Mouse (Mus musculus) hindbrain, embryonic 14.5 days (tissue): ENCODE data around the gene Hist1h2ap. TPM values are rescaled to one million over a fixed set of nuclear protein-coding genes. Genes with fewer than 3 reads are reported as not detected.
"Not testable (repeated sequence)": the region's sequence is repeated elsewhere in the genome, so short reads cannot be mapped to it uniquely, and the experiment has no call there.

ENCODE experiments used
- ATAC-seq: fragments of 200-750 bp; cut with Nextera tagmentation; 2 replicates; pipeline ENCODE4 v1.8.0; 2017; ENCODE audit warnings: moderate number of reproducible peaks, mild to moderate bottlenecking, moderate TSS enrichment, moderate library complexity; ENCODE audit not compliant: low FRiP score
- DNase-seq: peaks from one replicate; pipeline ENCODE4 v3.0.0-alpha.2; 2015; ENCODE audit warnings: low spot score
- H3K27ac ChIP-seq: fragments of 300-500 bp; sonication (generic); 2 replicates; pipeline ENCODE4 v1.5.1; 2014; ENCODE audit warnings: mild to moderate bottlenecking, moderate library complexity
- H3K27me3 ChIP-seq: fragments of 300-500 bp; sonication (generic); 2 replicates; pipeline ENCODE4 v1.6.1; 2014; ENCODE audit warnings: mild to moderate bottlenecking, low read length, mixed read lengths; ENCODE audit not compliant: control insufficient read depth, insufficient read depth
- H3K36me3 ChIP-seq: fragments of 300-500 bp; sonication (generic); replicated peaks from 2 replicates; pipeline ENCODE4 v1.6.1; 2014; ENCODE audit not compliant: control insufficient read depth, insufficient read depth
- H3K4me1 ChIP-seq: fragments of 300-500 bp; sonication (generic); replicated peaks from 2 replicates; pipeline ENCODE4 v1.6.1; 2014; ENCODE audit warnings: antibody characterized with exemption, low read length, mixed read lengths; ENCODE audit not compliant: control insufficient read depth, insufficient read depth
- H3K4me2 ChIP-seq: fragments of 300-500 bp; sonication (generic); replicated peaks from 2 replicates; pipeline ENCODE4 v1.6.1; 2014; ENCODE audit warnings: mild to moderate bottlenecking, moderate library complexity
- H3K4me3 ChIP-seq: fragments of 300-500 bp; sonication (generic); replicated peaks from 2 replicates; pipeline ENCODE4 v1.5.1; 2014; ENCODE audit warnings: mild to moderate bottlenecking, low read length
- H3K9ac ChIP-seq: fragments of 300-500 bp; sonication (generic); 2 replicates; pipeline ENCODE4 v1.6.1; 2014
- H3K9me3 ChIP-seq: fragments of 300-500 bp; sonication (generic); 2 replicates; pipeline ENCODE4 v1.6.1; 2016; ENCODE audit warnings: low read length; ENCODE audit not compliant: control insufficient read depth
- WGBS: fragments of 180-500 bp; shearing (Covaris S2); extraction: QIAGEN DNeasy Blood & Tissue Kit; methylation state at CpG from one replicate; pipeline ENCODE4 v1.1.7; 2014; 5-methylcytosine and 5-hydroxymethylcytosine counted together
- polyA plus RNA-seq: library from polyadenylated mRNA; unstranded; fragments of >200 nt; fragmentation: Nextera tagmentation; extraction: Ambion mirVana; gene quantifications from 2 replicates; pipeline ENCODE4 v1.2.1, GENCODE M21; 2014

The Hist1h2ap gene
- polyA plus RNA-seq, 1 experiment from 2014 or later: 574 TPM

DNA sequence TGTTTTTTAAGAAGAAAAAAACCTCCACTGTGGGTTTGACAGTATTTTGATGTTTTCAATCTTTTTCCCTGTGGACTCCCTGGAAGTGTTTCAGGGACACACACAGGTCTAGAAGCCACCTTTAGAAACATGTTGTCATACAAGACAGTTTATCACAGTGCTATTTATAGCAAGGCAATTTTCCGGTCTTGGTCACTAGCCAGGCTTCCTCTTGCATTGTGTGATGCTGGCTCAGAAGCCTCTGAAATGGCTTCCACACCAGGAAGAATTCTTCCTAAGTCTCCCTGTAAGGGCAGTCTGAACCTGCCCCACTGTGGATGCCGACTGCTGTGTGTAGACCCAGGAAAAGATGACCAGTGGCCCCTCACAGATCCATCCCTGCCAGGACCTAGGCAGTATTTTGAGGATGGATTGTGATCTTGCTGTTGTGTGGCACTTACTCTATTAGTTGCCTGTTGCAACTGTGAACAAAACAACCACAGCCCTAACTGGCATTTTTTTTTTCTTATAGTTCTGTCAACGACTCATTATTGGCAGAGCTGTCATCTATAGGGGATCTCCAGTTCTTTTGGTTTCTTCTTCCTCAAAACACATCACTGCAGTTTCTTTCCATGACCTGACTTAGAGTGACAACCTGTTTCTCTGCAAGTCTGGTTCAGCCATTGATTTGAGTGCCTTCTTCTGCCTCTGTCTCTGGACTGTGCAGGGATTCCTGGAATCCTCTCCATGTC lies 19.1 kb upstream of the Hist1h2ap start:
- Histone ChIP-seq H3K9ac (no peak overlapping the region), H3K27me3 (no peaks in the 10 kb centered on the region), H3K4me1 (no peaks in the 10 kb centered on the region), H3K4me3 (no peak overlapping the region), H3K36me3 (no peaks in the 10 kb centered on the region), H3K27ac (no peak overlapping the region), H3K4me2 (no peak overlapping the region), H3K9me3 (no peaks in the 10 kb centered on the region)
- 72% methylated on average over 3 of the region's 3 CpGs for WGBS
- no peak for DNase-seq
- no peak for ATAC-seq

DNA sequence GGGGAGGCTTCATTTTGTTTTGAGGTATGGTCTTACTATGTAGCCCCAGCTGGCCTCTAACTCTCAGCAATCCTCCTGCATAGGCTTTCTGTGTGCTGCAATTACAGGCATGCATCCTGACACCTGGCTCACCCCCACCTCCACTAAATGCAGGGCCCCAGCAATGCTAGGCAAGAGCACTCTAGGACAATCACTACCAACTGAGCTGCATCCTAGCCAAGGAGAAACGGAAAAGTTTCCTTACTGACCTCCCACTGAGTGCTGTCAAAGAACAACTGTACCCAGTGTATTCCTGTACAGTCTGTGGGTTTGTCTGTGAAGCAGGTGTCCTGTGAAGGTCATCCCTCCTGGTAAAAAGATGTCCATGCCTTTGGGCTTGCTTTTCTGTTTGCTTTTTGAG lies 17.4 kb upstream of the Hist1h2ap start:
- H3K4me1 ChIP-seq, H3K4me2 ChIP-seq, H3K27me3 ChIP-seq, H3K27ac ChIP-seq, H3K4me3 ChIP-seq, H3K9me3 ChIP-seq, ATAC-seq, H3K36me3 ChIP-seq, H3K9ac ChIP-seq, DNase-seq: not testable (repeated sequence)
- 24% methylated on average over 1 of the region's 1 CpGs for WGBS

DNA sequence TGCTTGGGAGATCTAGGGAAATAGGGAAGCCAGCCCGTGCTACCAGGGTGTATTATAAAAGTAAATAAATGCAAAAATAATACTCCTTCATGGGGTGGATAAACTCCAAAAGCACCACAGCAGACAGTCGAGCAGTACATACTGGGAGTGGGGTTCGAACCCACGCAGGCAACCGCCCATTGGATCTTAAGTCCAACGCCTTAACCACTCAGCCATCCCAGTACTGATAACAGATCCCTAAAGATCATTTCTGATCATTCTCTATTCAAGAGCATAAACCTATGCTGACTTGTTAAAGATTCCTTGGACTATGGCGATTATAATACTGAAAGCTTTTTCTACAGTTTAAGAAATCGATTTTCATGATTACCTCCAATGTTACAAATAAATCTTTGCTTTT lies 14.6 kb upstream of the Hist1h2ap start:
- no peak overlapping the region for H3K4me2 ChIP-seq
- no peaks in the 10 kb centered on the region for H3K4me1 ChIP-seq
- H3K4me3 ChIP-seq: no peak overlapping the region
- no peaks in the 10 kb centered on the region for H3K27me3 ChIP-seq
- H3K27ac ChIP-seq: no peak overlapping the region
- DNase-seq: no peak
- H3K36me3 ChIP-seq: no peaks in the 10 kb centered on the region
- no peak overlapping the region for H3K9ac ChIP-seq
- WGBS: 16% methylated on average over 8 of the region's 8 CpGs
- no peak for ATAC-seq
- H3K9me3 ChIP-seq: no peaks in the 10 kb centered on the region

DNA sequence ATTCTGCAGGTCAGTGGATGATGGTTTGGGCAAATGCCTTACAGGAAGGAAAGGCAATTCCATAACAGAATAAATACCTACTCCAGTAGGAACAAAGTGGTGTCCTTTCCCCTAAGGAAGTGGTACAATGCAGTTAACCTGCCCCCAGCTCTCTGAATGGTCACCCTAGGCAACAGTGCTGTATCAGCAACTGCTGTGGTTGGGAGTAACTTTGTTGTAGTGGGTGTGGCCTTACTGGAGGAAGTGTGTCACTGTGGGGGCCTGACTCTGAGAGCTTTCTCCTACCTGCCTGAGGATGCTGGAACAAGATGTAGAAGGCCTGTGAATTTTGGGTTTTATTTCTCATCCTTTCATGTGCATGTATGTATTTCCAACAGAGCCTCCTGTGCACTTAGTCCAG lies 13.0 kb upstream of the Hist1h2ap start:
- H3K9ac ChIP-seq, H3K9me3 ChIP-seq, H3K4me3 ChIP-seq, H3K4me1 ChIP-seq, H3K36me3 ChIP-seq, ATAC-seq, DNase-seq, H3K27me3 ChIP-seq, H3K27ac ChIP-seq, H3K4me2 ChIP-seq: not testable (repeated sequence)

DNA sequence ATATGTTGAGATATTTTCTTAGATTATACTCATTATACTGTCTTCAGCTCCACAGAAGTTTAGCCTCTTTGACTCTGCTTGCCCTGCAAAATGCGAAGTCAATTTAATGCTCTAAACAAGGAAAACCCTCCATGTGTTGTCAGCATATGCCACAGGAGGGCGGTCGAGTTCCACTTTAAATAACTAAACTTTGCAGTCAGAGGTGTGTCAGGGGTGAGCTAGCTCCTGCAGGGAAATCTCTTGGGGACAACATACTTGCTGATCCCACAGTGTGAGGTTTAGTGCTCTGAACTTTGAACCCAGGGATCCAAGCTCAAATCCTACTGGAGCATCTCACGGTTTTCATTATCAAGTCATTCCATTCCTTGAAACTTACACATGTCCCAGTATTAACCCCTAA lies 7.2 kb upstream of the Hist1h2ap start:
- H3K4me3 ChIP-seq, H3K27me3 ChIP-seq, H3K4me2 ChIP-seq, H3K36me3 ChIP-seq, H3K9me3 ChIP-seq, DNase-seq, H3K4me1 ChIP-seq, H3K27ac ChIP-seq, H3K9ac ChIP-seq: not testable (repeated sequence)
- ATAC-seq: peak; percentile 60; the same call in 1 of the 2 replicates
- WGBS: no CpG with 5 or more reads among the region's 4 CpGs

DNA sequence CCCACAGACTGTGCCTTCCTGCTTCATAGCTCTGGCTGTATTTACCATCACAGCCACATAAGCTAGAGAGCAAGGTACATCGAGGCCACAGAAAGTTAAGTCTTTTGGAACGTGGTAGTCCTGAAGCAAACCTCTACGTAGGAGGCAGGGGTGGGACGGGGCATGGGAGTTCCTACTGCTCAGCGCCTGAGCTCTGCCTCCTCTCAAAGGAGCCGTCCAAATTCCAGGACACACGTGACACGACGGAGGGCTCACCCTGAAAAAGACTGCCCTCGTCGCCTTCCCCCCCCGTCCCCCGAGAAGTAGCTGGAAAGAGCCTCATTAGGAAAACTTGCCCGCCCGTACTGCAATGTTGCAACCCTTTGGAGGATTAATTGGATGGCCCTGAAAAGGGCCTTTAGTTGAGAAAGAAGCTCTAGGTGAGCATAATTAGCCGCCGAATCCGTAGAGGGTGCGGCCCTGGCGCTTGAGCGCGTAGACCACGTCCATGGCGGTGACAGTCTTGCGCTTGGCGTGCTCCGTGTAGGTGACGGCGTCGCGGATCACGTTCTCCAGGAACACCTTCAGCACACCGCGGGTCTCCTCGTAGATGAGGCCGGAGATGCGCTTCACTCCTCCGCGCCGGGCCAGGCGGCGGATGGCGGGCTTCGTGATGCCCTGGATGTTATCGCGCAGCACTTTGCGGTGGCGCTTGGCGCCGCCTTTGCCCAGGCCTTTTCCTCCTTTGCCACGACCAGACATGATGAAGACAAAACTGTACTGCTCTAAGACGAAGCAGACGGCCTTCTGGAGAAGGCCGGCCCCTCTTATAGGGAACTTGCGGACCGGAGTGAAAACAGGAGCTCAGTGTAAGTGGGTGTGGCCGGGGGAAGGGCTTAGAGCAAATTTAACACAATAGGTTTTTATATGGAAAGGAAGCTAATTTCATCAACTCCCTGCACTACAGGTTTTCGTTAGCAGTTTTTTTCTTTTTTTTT lies 1.6 kb downstream of the Hist1h2ap start, which contains the start of gene Hist1h4n:
Hist1h4n (minus strand) TSS at position 779 of the 977 bp plus-strand sequence.
- not testable (repeated sequence) for H3K27ac ChIP-seq, H3K36me3 ChIP-seq, DNase-seq, H3K4me1 ChIP-seq, H3K9me3 ChIP-seq, H3K9ac ChIP-seq, H3K27me3 ChIP-seq
- 1% methylated on average over 22 of the region's 58 CpGs for WGBS
- Histone ChIP-seq H3K4me2 (peak within 1 kb of the TSS; percentile 45), H3K4me3 (peak within 1 kb of the TSS; percentile 14; the same call in 1 of the 2 replicates)
- ATAC-seq: peak; percentile 89

DNA sequence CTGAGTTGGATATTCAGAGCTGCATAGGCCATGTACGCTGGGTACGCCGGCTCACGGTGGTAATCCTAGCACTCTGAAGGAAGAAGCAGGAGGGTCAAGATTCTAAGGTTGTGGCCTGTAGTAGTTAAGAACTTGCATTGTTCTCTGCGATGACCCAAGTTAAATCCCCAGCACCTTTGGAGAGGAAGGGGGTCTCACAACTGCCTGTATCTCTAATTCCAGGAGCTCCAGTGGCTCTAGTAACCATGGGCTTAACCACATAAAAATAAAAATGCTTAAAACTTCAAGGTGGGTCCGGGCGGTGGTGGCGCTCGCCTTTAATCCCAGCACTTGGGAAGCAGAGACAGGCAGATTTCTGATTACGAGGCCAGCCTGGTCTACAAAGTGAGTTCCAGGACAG lies 3.0 kb downstream of the Hist1h2ap start:
- DNase-seq (no peak), ATAC-seq (no peak)
- no peaks in the 10 kb centered on the region for H3K4me1 ChIP-seq
- H3K9me3 ChIP-seq: no peaks in the 10 kb centered on the region
- H3K27me3 ChIP-seq: no peaks in the 10 kb centered on the region
- no peak overlapping the region for H3K9ac ChIP-seq
- H3K27ac ChIP-seq: no peak overlapping the region
- H3K4me2 ChIP-seq: no peak overlapping the region
- 90% methylated on average over 10 of the region's 10 CpGs for WGBS
- no peak overlapping the region for H3K4me3 ChIP-seq
- no peaks in the 10 kb centered on the region for H3K36me3 ChIP-seq

DNA sequence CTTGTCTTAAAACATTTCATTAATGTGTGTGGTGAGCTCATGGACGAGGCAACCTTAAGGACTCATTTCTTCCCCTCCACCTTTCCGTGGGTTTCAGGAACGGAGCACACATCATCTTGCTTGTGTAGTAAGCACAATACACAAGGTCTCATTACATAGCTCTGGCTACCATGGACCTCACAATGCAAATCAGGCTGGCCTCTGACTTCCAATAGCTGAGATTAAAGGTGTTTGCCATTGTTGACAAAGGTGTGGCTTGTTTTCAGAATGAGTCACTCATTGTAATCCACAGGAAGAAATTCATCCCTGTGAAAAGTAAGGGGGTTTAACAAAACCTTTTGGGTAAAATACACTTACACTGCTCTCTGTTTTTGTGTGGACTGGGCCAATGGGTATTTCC lies 4.8 kb downstream of the Hist1h2ap start:
- no peak overlapping the region for H3K4me3 ChIP-seq
- no peak overlapping the region for H3K4me2 ChIP-seq
- ATAC-seq: no peak

DNA sequence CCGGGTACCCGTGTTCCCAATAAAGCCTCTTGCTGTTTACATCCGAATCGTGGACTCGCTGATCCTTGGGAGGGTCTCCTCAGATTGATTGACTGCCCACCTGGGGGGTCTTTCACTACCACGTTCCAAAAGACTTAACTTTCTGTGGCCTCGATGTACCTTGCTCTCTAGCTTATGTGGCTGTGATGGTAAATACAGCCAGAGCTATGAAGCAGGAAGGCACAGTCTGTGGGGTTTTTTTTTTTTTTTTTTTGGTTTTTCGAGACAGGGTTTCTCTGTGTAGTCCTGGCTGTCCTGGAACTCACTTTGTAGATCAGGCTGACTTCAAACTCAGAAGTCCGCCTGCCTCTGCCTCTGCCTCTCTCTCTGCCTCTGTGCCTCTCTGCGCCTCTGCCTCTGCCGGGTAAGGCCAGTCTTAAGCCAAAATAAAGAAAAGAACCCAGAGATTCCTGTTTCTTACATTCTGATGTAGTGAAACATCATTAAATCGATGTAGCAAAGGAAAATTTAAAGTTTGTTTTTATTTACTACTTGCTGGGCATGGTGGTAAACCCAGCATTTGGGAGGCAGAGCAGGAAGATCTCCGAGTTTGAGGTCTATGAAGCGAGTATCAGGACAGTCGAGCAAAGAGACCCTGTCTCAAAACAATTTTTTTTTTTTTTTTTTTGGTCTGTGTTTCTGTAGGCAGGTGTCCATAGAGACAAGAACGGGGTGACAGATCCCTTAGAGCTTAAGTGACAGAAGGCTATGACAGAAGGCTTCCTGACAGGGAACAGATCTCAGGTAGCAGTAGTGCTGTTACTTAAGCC lies 13.0 kb downstream of the Hist1h2ap start:
- not testable (repeated sequence) for ATAC-seq, H3K27ac ChIP-seq, H3K36me3 ChIP-seq, H3K4me1 ChIP-seq, H3K4me2 ChIP-seq, H3K27me3 ChIP-seq, H3K9me3 ChIP-seq, H3K9ac ChIP-seq, DNase-seq, H3K4me3 ChIP-seq
- WGBS: 76% methylated on average over 6 of the region's 16 CpGs

More for the DNA sequence above, 4.8 kb downstream of the Hist1h2ap start:
- Histone ChIP-seq H3K9me3 (no peaks in the 10 kb centered on the region), H3K27ac (no peak overlapping the region), H3K9ac (no peak overlapping the region), H3K36me3 (no peaks in the 10 kb centered on the region), H3K4me1 (no peaks in the 10 kb centered on the region), H3K27me3 (no peaks in the 10 kb centered on the region)
- WGBS: 82% methylated on average over 3 of the region's 3 CpGs
- no peak for DNase-seq
